Mouse (Mus musculus) spleen, adult 2 months (tissue): ENCODE results near the gene Prkag1. TPM values are rescaled to one million over a fixed set of nuclear protein-coding genes. Genes with fewer than 3 reads are reported as not detected.
A peak's percentile ranks its signal among the peaks of the same experiment; 100 is the strongest.

ENCODE experiments used
- DNase-seq, 2 experiments: peaks; one replicate each; pipeline versions ENCODE4 v3.0.0 to v3.0.0-alpha.2; 2012 to 2021; ENCODE audit warnings: low spot score in 2 of 2, low read depth in 1 of 2
- H3K27ac ChIP-seq: fragments of 200-500 bp; 2 replicates; pipeline ENCODE4 v1.5.1; 2012; ENCODE audit warnings: low read length, inconsistent platforms; ENCODE audit not compliant: insufficient read depth
- H3K27me3 ChIP-seq: fragments of 200-500 bp; 2 replicates; pipeline ENCODE4 v1.6.1; 2012; ENCODE audit warnings: mild to moderate bottlenecking, moderate library complexity, low read length, inconsistent platforms; ENCODE audit not compliant: control insufficient read depth, insufficient read depth
- H3K36me3 ChIP-seq: fragments of 200-500 bp; 2 replicates; pipeline ENCODE4 v1.6.1; 2012; ENCODE audit warnings: mild to moderate bottlenecking, low read length, inconsistent platforms; ENCODE audit not compliant: control insufficient read depth, insufficient read depth
- H3K4me1 ChIP-seq: fragments of 200-500 bp; 2 replicates; pipeline ENCODE4 v1.6.1; 2011; ENCODE audit warnings: inconsistent platforms; ENCODE audit not compliant: control insufficient read depth, insufficient read depth, insufficient read length
- H3K4me3 ChIP-seq: fragments of 200-500 bp; 2 replicates; pipeline ENCODE4 v1.5.1; 2011; ENCODE audit warnings: mild to moderate bottlenecking, inconsistent platforms; ENCODE audit not compliant: insufficient read depth, insufficient read length; ENCODE audit errors: extremely low read depth
- CTCF ChIP-seq: fragments of 200-500 bp; IDR thresholded peaks from 2 replicates; pipeline ENCODE4 v1.5.1; 2011; ENCODE audit warnings: mild to moderate bottlenecking, inconsistent platforms; ENCODE audit not compliant: insufficient read depth, insufficient read length, insufficient replicate concordance; ENCODE audit errors: extremely low read depth
- POLR2A ChIP-seq: fragments of 200-500 bp; IDR thresholded peaks from 2 replicates; pipeline ENCODE4 v1.6.1; 2011; ENCODE audit warnings: low read depth, low read length, inconsistent platforms
- WGBS: fragments of 180-500 bp; shearing (Covaris S2); methylation state at CpG from one replicate; pipeline ENCODE4 v1.1.7; 2018; 5-methylcytosine and 5-hydroxymethylcytosine counted together
- polyA plus RNA-seq: library from polyadenylated mRNA; depleted of rRNA; stranded (reverse); fragments of >200 nt; gene quantifications from 2 replicates; pipeline ENCODE4 v1.2.3, GENCODE M21; 2012

Gene Prkag1
- polyA plus RNA-seq, 1 experiment: 42.2 TPM

DNA sequence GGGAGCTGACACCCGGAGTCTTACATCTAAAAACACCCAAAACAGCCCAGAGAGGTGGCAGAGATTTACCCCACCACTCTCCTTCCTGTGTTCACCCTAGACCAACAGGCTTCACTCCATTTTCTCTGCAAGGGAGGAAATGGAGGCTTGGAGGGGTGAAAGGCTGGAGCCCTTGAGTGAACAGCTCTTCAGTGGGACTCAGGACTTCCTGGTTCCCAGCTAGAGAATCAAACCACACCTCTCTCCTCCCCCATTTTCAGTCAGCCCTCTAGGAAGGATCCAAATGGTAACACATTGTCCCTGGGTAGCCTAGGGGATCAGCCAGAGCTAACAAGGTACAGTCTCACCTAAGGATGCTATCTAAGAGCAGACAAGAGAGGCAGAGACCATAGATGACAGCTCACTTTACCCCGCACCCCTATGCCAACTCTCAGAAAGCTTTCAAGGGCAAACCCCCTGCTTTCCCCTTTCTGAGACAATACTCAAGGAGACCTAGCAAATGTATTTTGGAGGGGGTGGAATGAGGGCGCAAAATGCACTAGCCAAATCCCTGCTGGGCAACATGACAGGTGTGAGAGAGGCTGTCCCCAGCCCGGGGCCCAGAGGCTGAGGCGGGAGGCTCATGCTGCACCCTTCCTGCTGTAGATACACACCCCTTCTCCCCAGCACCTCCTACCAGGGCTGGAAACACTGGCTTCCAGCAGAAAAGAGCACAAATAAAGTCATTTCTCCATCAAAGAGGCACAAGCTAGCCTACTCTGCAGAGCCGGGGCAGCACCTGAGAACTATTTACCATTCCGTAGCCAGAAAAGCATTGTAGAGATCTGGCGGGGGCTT lies 38.2 kb upstream of the Prkag1 start:
- no peak for TF ChIP-seq CTCF
- TF ChIP-seq POLR2A: no peak

DNA sequence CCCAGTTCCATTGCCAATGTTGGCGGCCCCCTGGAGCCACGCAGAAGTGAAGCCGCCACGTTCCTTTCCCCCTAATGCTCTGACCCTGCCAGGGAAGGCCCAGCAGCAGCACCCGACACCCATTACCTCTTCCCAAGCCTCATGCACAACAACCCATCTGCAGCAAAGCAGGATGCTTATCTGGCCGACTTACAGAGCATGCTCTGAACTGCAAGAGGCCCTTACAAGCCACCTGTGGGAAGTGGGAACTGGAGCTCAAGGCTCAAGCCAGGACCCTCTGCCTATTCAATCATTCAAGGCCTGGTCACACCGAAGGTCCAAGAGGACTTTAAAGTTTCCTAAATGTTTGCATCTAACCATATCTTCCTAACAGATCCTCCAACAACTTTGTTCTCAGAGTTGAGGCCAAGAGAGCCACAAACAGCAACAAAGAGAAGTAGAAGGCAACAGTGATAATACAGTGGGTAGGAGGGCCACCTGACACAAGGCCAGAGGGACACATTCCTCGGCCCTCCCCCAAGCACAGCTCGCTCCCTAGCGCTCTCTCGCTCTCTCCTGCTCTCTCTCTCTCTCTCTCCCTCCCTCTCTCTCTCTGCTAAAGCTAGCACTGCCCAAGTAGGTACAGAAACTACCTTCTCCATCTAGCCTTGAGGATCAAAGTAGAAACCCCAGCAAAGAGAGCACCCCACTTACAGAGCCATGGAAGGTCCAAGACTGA lies 37.2 kb upstream of the Prkag1 start:
- peak overlapping the region; percentile 35; the same call in 1 of the 2 replicates for H3K27ac ChIP-seq

More for the DNA sequence above, 38.2 kb upstream of the Prkag1 start:
- peak overlapping the region; percentile 17 for H3K27ac ChIP-seq
- no peaks in the 10 kb centered on the region for H3K27me3 ChIP-seq
- peak overlapping the region; percentile 100 for H3K4me3 ChIP-seq
- 7% methylated on average over 8 of the region's 8 CpGs for WGBS
- H3K36me3 ChIP-seq: peaks cover 10% of the 10 kb centered on the region
- DNase-seq: no peak
- peaks cover 21% of the 10 kb centered on the region for H3K4me1 ChIP-seq

DNA sequence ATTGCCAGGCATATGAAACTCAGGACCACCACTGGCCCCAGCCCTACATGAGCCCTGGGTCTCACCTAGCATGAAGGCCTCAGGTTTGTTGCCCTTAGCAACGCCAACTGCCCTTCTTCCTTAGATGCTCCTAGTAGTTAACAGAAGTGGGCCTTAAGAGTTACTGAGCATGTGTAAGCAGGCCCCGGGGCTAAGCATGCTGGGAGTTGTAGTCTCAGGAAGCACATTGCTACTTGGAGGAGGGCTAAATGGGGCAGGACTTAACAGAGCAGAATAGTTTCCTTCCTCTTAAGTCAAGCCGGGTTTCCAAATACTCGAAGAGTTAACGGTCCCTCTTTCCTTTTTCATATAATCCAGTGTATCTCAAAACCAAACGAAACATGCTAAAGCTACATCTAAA lies 36.0 kb upstream of the Prkag1 start:
- Histone ChIP-seq H3K27ac (peak overlapping the region; percentile 31; the same call in 1 of the 2 replicates), H3K4me1 (peaks cover 21% of the 10 kb centered on the region), H3K4me3 (no peak overlapping the region), H3K36me3 (peaks cover 31% of the 10 kb centered on the region), H3K27me3 (no peaks in the 10 kb centered on the region)
- TF ChIP-seq POLR2A: no peak
- peak; percentile 64 to 76 for DNase-seq
- 3% methylated on average over 6 of the region's 6 CpGs for WGBS

More for the DNA sequence above, 37.2 kb upstream of the Prkag1 start:
- WGBS: 57% methylated on average over 11 of the region's 11 CpGs
- no peak for DNase-seq
- no peaks in the 10 kb centered on the region for H3K27me3 ChIP-seq
- peaks cover 19% of the 10 kb centered on the region for H3K36me3 ChIP-seq
- peaks cover 21% of the 10 kb centered on the region for H3K4me1 ChIP-seq
- TF ChIP-seq POLR2A (no peak), CTCF (no peak)
- H3K4me3 ChIP-seq: peak overlapping the region; percentile 9; the same call in 1 of the 2 replicates

DNA sequence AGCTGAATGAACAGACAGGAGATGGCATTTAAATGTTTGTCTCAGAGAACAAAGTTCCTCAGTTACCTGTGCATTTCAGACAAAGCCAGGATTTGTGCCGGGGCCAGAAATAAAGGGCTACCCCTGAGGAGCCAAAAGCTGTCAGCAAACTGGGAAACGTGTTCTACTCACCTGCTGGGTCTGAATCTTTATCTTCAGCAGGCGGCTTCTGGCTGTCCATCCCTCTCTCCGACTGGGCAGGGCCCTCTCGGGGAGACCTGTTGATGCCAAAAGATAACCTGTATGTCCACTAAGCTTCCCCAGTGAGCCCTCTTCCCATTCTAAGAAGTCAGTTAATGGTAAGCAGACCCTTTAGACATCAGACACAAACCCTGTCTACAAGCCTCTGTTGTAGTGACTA lies 35.2 kb upstream of the Prkag1 start:
- peaks cover 21% of the 10 kb centered on the region for H3K4me1 ChIP-seq
- WGBS: 94% methylated on average over 5 of the region's 5 CpGs
- H3K4me3 ChIP-seq: no peak overlapping the region
- TF ChIP-seq CTCF: no peak
- no peak for TF ChIP-seq POLR2A
- no peak overlapping the region for H3K27ac ChIP-seq
- DNase-seq: no peak
- no peaks in the 10 kb centered on the region for H3K27me3 ChIP-seq
- H3K36me3 ChIP-seq: peaks cover 39% of the 10 kb centered on the region

DNA sequence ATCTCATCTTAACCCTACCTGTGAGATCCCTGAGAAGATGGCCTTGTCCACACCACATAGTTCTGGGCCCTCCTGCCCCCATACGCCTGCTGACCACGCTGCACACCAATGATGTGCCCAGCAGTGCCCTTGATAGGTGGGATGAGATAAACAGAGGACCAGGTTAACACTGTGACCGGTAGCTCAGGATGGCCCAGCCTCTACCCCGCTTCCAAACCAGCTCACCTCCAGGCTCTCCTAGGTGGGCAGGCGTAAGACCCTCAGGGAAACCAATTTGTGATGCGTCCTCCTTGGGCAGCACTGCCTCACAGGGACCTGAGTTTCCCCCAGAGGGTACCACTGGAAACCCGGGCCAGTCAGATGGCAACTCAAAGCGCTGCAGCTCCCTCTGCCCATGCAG lies 34.5 kb upstream of the Prkag1 start:
- no peak for DNase-seq
- peaks cover 46% of the 10 kb centered on the region for H3K36me3 ChIP-seq
- H3K27ac ChIP-seq: no peak overlapping the region
- TF ChIP-seq POLR2A (no peak), CTCF (no peak)
- 97% methylated on average over 8 of the region's 8 CpGs for WGBS
- H3K4me3 ChIP-seq: no peak overlapping the region
- peaks cover 21% of the 10 kb centered on the region for H3K4me1 ChIP-seq
- no peaks in the 10 kb centered on the region for H3K27me3 ChIP-seq

DNA sequence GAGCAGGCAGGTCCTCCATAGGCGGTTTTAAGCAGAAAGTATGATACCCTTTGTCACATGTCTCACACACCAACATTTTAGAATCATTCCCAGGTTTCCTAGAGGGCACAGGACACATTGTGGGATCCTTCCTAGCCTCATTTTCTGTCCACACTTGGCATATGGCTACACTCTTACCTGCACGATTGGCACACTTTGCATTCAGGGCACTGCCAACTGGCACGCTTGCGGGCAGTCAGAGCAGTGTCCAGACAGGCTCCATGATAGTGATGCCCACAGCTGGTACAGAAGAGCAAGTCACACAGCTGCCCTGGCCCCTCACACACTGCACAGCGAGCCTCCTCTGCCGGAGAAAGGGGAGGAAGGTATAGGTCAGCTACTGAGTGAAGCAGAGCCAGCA lies 33.6 kb upstream of the Prkag1 start:
- no peak for TF ChIP-seq CTCF
- no peak for TF ChIP-seq POLR2A
- no peak for DNase-seq
- WGBS: 93% methylated on average over 6 of the region's 6 CpGs
- peaks cover 53% of the 10 kb centered on the region for H3K36me3 ChIP-seq
- H3K27me3 ChIP-seq: no peaks in the 10 kb centered on the region
- H3K27ac ChIP-seq: no peak overlapping the region
- H3K4me1 ChIP-seq: peaks cover 21% of the 10 kb centered on the region
- H3K4me3 ChIP-seq: no peak overlapping the region
